Mouse (Mus musculus) limb, embryonic 15.5 days (tissue): ENCODE results near the gene Slc10a4. TPM values are rescaled to one million over a fixed set of nuclear protein-coding genes. Genes with fewer than 3 reads are reported as not detected.

Source experiments
- ATAC-seq: fragments of 200-750 bp; cut with Nextera tagmentation; 2 replicates; pipeline ENCODE4 v1.8.0; 2017; ENCODE audit warnings: low read depth, moderate TSS enrichment; ENCODE audit not compliant: insufficient number of reproducible peaks, low FRiP score, low TSS enrichment
- H3K27ac ChIP-seq: fragments of 300-500 bp; sonication (generic); 2 replicates; pipeline ENCODE4 v1.5.1; 2015; ENCODE audit warnings: moderate library complexity, mild to moderate bottlenecking, inconsistent platforms
- H3K27me3 ChIP-seq: fragments of 300-500 bp; sonication (generic); 2 replicates; pipeline ENCODE4 v1.6.1; 2015; ENCODE audit warnings: inconsistent platforms
- H3K36me3 ChIP-seq: fragments of 300-500 bp; sonication (generic); 2 replicates; pipeline ENCODE4 v1.6.1; 2015; ENCODE audit warnings: inconsistent platforms
- H3K4me1 ChIP-seq: fragments of 300-500 bp; sonication (generic); 2 replicates; pipeline ENCODE4 v1.6.1; 2015; ENCODE audit warnings: inconsistent platforms
- H3K4me2 ChIP-seq: fragments of 300-500 bp; sonication (generic); 2 replicates; pipeline ENCODE4 v1.6.1; 2015; ENCODE audit warnings: mild to moderate bottlenecking, inconsistent platforms
- H3K4me3 ChIP-seq: fragments of 300-500 bp; sonication (generic); 2 replicates; pipeline ENCODE4 v1.5.1; 2015; ENCODE audit warnings: mild to moderate bottlenecking, inconsistent platforms
- H3K9ac ChIP-seq: fragments of 300-500 bp; sonication (generic); 2 replicates; pipeline ENCODE4 v1.6.1; 2015; ENCODE audit warnings: inconsistent platforms
- H3K9me3 ChIP-seq: fragments of 300-500 bp; sonication (generic); 2 replicates; pipeline ENCODE4 v1.6.1; 2016; ENCODE audit warnings: inconsistent platforms
- WGBS: fragments of 180-500 bp; shearing (Covaris S2); methylation state at CpG from one replicate; pipeline ENCODE4 v1.1.7; 2015; 5-methylcytosine and 5-hydroxymethylcytosine counted together
- polyA plus RNA-seq: library from polyadenylated mRNA; unstranded; fragments of >200 nt; fragmentation: Nextera tagmentation; extraction: Ambion mirVana; gene quantifications from 2 replicates; pipeline ENCODE4 v1.2.1, GENCODE M21; 2015

Gene Slc10a4
- 0.31 and 0.33 TPM in 2 replicates for polyA plus RNA-seq

DNA sequence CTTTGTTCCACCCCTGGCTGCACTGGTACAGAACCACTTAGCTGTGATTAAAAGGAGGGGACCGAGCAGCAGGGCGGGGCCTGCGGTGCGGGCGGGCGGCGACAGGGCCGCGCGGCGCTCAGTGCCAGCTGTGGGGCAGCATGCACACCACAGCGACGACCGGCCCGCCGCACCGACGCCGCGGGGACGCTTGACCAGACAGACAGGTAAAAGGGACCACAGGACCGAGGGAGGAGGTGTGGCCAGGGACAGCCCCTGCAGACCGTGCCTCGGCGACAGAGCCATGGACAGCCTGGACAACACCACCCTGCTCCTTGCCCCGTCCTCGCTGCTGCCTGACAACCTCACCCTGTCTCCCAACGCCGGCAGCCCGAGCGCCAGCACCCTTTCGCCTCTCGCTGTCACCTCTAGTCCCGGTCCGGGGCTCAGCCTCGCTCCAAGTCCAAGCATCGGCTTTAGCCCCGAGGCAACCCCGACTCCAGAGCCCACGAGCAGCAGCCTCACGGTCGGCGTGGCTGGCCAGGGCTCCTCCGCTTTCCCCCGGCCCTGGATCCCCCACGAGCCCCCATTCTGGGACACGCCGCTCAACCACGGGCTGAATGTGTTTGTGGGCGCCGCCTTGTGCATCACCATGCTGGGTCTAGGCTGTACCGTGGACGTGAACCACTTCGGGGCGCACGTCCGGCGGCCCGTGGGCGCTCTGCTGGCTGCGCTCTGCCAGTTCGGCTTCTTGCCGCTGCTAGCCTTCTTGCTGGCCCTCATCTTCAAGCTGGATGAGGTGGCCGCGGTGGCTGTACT, at the start of gene Slc10a4:
Gene Slc10a4, plus strand, starts transcription at position 100 of the 798 bp plus-strand sequence.
- Histone ChIP-seq H3K4me3 (peak within 1 kb of the TSS; percentile 44), H3K9ac (peak within 1 kb of the TSS; percentile 14; the same call in 1 of the 2 replicates), H3K36me3 (no peaks in the 10 kb centered on the region), H3K4me1 (peaks cover 9% of the 10 kb centered on the region), H3K9me3 (no peaks in the 10 kb centered on the region), H3K27me3 (peaks cover 29% of the 10 kb centered on the region), H3K4me2 (peak within 1 kb of the TSS; percentile 80), H3K27ac (no peak within 1 kb of the TSS)
- 7% methylated on average over 65 of the region's 65 CpGs for WGBS
- 0 out of 2 replicates have a peak, but pooled peaks have one; percentile 24 for ATAC-seq

GRCm38 (mm10) chr5:72957281-72957680, 49.4 kb upstream of the Slc10a4 start:
- H3K36me3 ChIP-seq: peaks cover 15% of the 10 kb centered on the region
- H3K27me3 ChIP-seq: no peaks in the 10 kb centered on the region
- no peak overlapping the region for H3K9ac ChIP-seq
- H3K9me3 ChIP-seq: no peaks in the 10 kb centered on the region
- no peak for ATAC-seq
- no peak overlapping the region for H3K27ac ChIP-seq
- 88% methylated on average over 17 of the region's 17 CpGs for WGBS
- no peak overlapping the region for H3K4me3 ChIP-seq
- no peaks in the 10 kb centered on the region for H3K4me1 ChIP-seq
- no peak overlapping the region for H3K4me2 ChIP-seq

- H3K36me3 ChIP-seq: peaks cover 15% of the 10 kb centered on the region
- WGBS: 82% methylated on average over 6 of the region's 6 CpGs
- H3K27ac ChIP-seq: no peak overlapping the region
- no peaks in the 10 kb centered on the region for H3K9me3 ChIP-seq
- no peak for ATAC-seq
- no peaks in the 10 kb centered on the region for H3K27me3 ChIP-seq
- no peak overlapping the region for H3K4me3 ChIP-seq
- H3K9ac ChIP-seq: no peak overlapping the region
- H3K4me2 ChIP-seq: no peak overlapping the region
- no peaks in the 10 kb centered on the region for H3K4me1 ChIP-seq
Measured at GRCm38 (mm10) chr5:72960096-72960495, 46.6 kb upstream of the Slc10a4 start.

GRCm38 (mm10) chr5:72965706-72966105, 41.0 kb upstream of the Slc10a4 start:
- Histone ChIP-seq H3K36me3 (peaks cover 22% of the 10 kb centered on the region), H3K9ac (no peak overlapping the region), H3K4me2 (no peak overlapping the region), H3K27ac (no peak overlapping the region), H3K27me3 (no peaks in the 10 kb centered on the region), H3K4me3 (no peak overlapping the region), H3K9me3 (no peaks in the 10 kb centered on the region), H3K4me1 (no peaks in the 10 kb centered on the region)
- no peak for ATAC-seq
- 78% methylated on average over 3 of the region's 3 CpGs for WGBS

GRCm38 (mm10) chr5:72972435-72972834, 34.2 kb upstream of the Slc10a4 start:
- Histone ChIP-seq H3K27me3 (no peaks in the 10 kb centered on the region), H3K9me3 (no peaks in the 10 kb centered on the region), H3K4me3 (no peak overlapping the region), H3K27ac (no peak overlapping the region), H3K9ac (no peak overlapping the region), H3K4me2 (no peak overlapping the region), H3K4me1 (no peaks in the 10 kb centered on the region), H3K36me3 (peaks cover 53% of the 10 kb centered on the region)
- WGBS: 64% methylated on average over 4 of the region's 4 CpGs
- no peak for ATAC-seq

GRCm38 (mm10) chr5:72972934-72973333, 33.7 kb upstream of the Slc10a4 start:
- no peak for ATAC-seq
- no peak overlapping the region for H3K4me2 ChIP-seq
- H3K36me3 ChIP-seq: peaks cover 53% of the 10 kb centered on the region
- WGBS: 62% methylated on average over 5 of the region's 5 CpGs
- no peak overlapping the region for H3K9ac ChIP-seq
- H3K27ac ChIP-seq: no peak overlapping the region
- H3K4me1 ChIP-seq: no peaks in the 10 kb centered on the region
- no peak overlapping the region for H3K4me3 ChIP-seq
- H3K27me3 ChIP-seq: no peaks in the 10 kb centered on the region
- no peaks in the 10 kb centered on the region for H3K9me3 ChIP-seq

DNA sequence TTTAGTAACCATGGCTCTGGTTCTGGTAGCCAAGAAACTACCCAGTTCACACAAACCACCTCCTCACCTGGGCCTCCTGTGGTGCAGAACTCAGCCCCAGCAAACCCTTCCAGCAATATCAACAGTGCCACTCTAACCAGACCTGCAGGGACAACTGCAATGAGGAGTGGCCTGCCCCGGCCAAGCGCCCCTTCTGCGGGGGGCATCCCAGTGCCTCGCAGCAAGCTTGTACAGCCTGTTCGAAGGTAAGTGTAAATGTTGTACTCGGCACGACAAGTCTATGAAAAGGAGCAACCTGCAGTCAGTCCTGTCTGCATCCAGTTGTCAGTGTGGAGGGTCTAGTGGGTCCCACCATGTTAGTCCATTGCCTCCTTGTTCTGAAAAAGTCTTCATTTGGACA, 32.1 kb upstream of the Slc10a4 start, which contains the start of gene Gm10135:
Gene Gm10135, minus strand, starts transcription at position 101 of the 400 bp plus-strand sequence.
- Histone ChIP-seq H3K27me3 (no peaks in the 10 kb centered on the region), H3K4me1 (no peaks in the 10 kb centered on the region), H3K9ac (no peak within 1 kb of the TSS), H3K4me3 (no peak within 1 kb of the TSS), H3K27ac (no peak within 1 kb of the TSS), H3K4me2 (no peak within 1 kb of the TSS), H3K9me3 (no peaks in the 10 kb centered on the region), H3K36me3 (peaks cover 48% of the 10 kb centered on the region)
- 96% methylated on average over 7 of the region's 7 CpGs for WGBS
- ATAC-seq: no peak

DNA sequence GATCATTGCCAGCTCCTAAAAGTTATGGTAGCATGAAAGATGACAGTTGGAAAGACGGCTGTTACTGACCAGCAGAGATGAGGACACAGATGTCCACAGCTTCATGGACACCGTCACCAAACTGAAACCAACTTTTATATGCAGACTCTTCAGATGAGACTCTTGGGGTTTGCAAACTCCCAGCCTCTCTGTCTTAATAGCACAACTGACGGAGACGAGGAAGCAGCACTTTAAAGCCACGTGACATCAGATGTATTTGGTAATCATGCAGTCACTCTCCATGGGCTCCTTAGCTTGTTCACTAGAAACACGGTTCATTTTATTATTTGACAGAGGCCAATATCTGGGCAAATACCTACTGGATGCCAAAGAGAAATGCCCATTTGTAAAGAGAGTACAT, 30.7 kb upstream of the Slc10a4 start:
- H3K4me3 ChIP-seq: no peak overlapping the region
- 74% methylated on average over 6 of the region's 6 CpGs for WGBS
- H3K4me2 ChIP-seq: no peak overlapping the region
- no peaks in the 10 kb centered on the region for H3K27me3 ChIP-seq
- H3K9ac ChIP-seq: no peak overlapping the region
- no peaks in the 10 kb centered on the region for H3K9me3 ChIP-seq
- no peaks in the 10 kb centered on the region for H3K4me1 ChIP-seq
- H3K27ac ChIP-seq: no peak overlapping the region
- peaks cover 49% of the 10 kb centered on the region for H3K36me3 ChIP-seq
- no peak for ATAC-seq

DNA sequence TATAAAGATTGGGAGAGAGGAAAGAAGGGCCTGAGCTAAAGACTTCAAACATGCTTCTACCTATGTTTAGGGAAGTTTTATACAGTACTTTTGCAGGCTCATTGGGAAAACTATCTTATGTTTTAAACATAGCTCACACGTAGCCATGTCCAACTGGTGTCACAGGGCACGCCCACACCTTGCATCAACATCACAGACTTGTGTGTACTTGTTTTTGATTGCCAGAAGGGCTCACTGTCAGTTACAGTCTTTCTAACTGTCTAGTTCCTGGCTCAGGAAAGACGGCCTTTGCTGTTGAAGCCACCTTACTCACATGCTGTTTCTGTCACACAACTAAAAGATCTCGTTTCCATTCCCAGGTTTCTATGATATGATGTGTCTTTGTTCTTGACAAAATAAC, 30.1 kb upstream of the Slc10a4 start:
- H3K4me3 ChIP-seq: no peak overlapping the region
- WGBS: 71% methylated on average over 4 of the region's 4 CpGs
- H3K27ac ChIP-seq: no peak overlapping the region
- no peak overlapping the region for H3K4me2 ChIP-seq
- H3K36me3 ChIP-seq: peaks cover 49% of the 10 kb centered on the region
- H3K9me3 ChIP-seq: no peaks in the 10 kb centered on the region
- ATAC-seq: no peak
- no peaks in the 10 kb centered on the region for H3K27me3 ChIP-seq
- no peak overlapping the region for H3K9ac ChIP-seq
- no peaks in the 10 kb centered on the region for H3K4me1 ChIP-seq

DNA sequence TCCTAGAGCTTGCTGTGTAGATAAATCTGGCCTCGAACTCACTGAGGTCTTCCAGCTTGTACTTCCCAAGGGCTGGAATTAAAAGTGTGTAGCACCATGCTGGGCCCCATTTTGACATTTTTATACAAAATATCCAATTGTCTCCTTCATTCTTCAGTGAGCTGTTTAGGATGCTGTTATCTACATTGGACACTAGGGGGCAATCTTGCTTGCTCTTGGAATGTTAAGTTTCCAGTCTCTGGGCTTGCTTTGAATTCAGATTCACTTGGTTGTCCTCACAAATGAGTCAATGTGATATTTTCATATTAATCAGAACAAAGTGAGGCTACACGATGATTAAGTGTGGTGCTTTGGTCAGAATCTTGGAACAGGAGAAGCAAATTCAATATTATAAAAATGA, 22.6 kb upstream of the Slc10a4 start:
- Histone ChIP-seq H3K9me3 (no peaks in the 10 kb centered on the region), H3K9ac (no peak overlapping the region), H3K4me2 (no peak overlapping the region), H3K27me3 (no peaks in the 10 kb centered on the region), H3K4me1 (peaks cover 5% of the 10 kb centered on the region; the same call in 1 of the 2 replicates), H3K4me3 (no peak overlapping the region), H3K36me3 (peaks cover 13% of the 10 kb centered on the region), H3K27ac (no peak overlapping the region)
- no peak for ATAC-seq
- WGBS: 10% methylated on average over 2 of the region's 2 CpGs

- Histone ChIP-seq H3K9ac (no peak overlapping the region), H3K4me1 (peaks cover 5% of the 10 kb centered on the region; the same call in 1 of the 2 replicates), H3K9me3 (no peaks in the 10 kb centered on the region), H3K27ac (no peak overlapping the region), H3K27me3 (no peaks in the 10 kb centered on the region), H3K4me2 (no peak overlapping the region), H3K36me3 (no peaks in the 10 kb centered on the region), H3K4me3 (no peak overlapping the region)
- 59% methylated on average over 7 of the region's 7 CpGs for WGBS
- ATAC-seq: no peak
Measured at GRCm38 (mm10) chr5:72987786-72988185, 18.9 kb upstream of the Slc10a4 start.

- no peak overlapping the region for H3K4me3 ChIP-seq
- H3K36me3 ChIP-seq: no peaks in the 10 kb centered on the region
- no peak for ATAC-seq
- no peaks in the 10 kb centered on the region for H3K27me3 ChIP-seq
- 56% methylated on average over 8 of the region's 8 CpGs for WGBS
- H3K9ac ChIP-seq: no peak overlapping the region
- no peak overlapping the region for H3K27ac ChIP-seq
- peaks cover 3% of the 10 kb centered on the region; the same call in 1 of the 2 replicates for H3K4me1 ChIP-seq
- no peak overlapping the region for H3K4me2 ChIP-seq
- no peaks in the 10 kb centered on the region for H3K9me3 ChIP-seq
Measured at GRCm38 (mm10) chr5:72989756-72990155, 16.9 kb upstream of the Slc10a4 start.
